Mouse (Mus musculus) hindbrain, postnatal 0 days (tissue): ENCODE measurements around the gene Poglut1. TPM values are rescaled to one million over a fixed set of nuclear protein-coding genes. Genes with fewer than 3 reads are reported as not detected.
"Not testable (repeated sequence)": the region's sequence is repeated elsewhere in the genome, so short reads cannot be mapped to it uniquely, and the experiment has no call there.

ENCODE experiments used
- ATAC-seq: fragments of 200-750 bp; cut with Nextera tagmentation; 2 replicates; pipeline ENCODE4 v1.8.0; 2017; ENCODE audit warnings: mild to moderate bottlenecking, moderate TSS enrichment, moderate library complexity
- DNase-seq: peaks from one replicate; pipeline ENCODE4 v3.0.0-alpha.2; 2015; ENCODE audit warnings: low spot score
- H3K27ac ChIP-seq: fragments of 300-500 bp; sonication (generic); 2 replicates; pipeline ENCODE4 v1.5.1; 2014; ENCODE audit warnings: mild to moderate bottlenecking
- H3K27me3 ChIP-seq: fragments of 300-500 bp; sonication (generic); 2 replicates; pipeline ENCODE4 v1.6.1; 2014; ENCODE audit warnings: low read length, mixed read lengths; ENCODE audit not compliant: insufficient read depth
- H3K36me3 ChIP-seq: fragments of 300-500 bp; sonication (generic); 2 replicates; pipeline ENCODE4 v1.6.1; 2014; ENCODE audit warnings: low read length, mixed read lengths; ENCODE audit not compliant: insufficient read depth
- H3K4me1 ChIP-seq: fragments of 300-500 bp; sonication (generic); 2 replicates; pipeline ENCODE4 v1.6.1; 2014; ENCODE audit warnings: antibody characterized with exemption, low read length, mixed read lengths; ENCODE audit not compliant: insufficient read depth
- H3K4me2 ChIP-seq: fragments of 300-500 bp; sonication (generic); 2 replicates; pipeline ENCODE4 v1.6.1; 2014; ENCODE audit warnings: low read depth, mild to moderate bottlenecking, low read length, moderate library complexity, mixed read lengths
- H3K4me3 ChIP-seq: fragments of 300-500 bp; sonication (generic); 2 replicates; pipeline ENCODE4 v1.5.1; 2014; ENCODE audit warnings: low read length
- H3K9ac ChIP-seq: fragments of 300-500 bp; sonication (generic); replicated peaks from 2 replicates; pipeline ENCODE4 v1.6.1; 2014; ENCODE audit warnings: mild to moderate bottlenecking, low read length, moderate library complexity, mixed read lengths
- H3K9me3 ChIP-seq: fragments of 300-500 bp; sonication (generic); 2 replicates; pipeline ENCODE4 v1.6.1; 2016; ENCODE audit warnings: low read length, mixed read lengths
- CTCF ChIP-seq: IDR thresholded peaks from 2 replicates; pipeline ENCODE4 v1.5.1; 2016; ENCODE audit warnings: antibody characterized with exemption, control low read depth, low read depth
- WGBS: fragments of 180-500 bp; shearing (Covaris S2); extraction: QIAGEN DNeasy Blood & Tissue Kit; methylation state at CpG from one replicate; pipeline ENCODE4 v1.1.7; 2014; 5-methylcytosine and 5-hydroxymethylcytosine counted together
- polyA plus RNA-seq: library from polyadenylated mRNA; unstranded; fragments of >200 nt; fragmentation: Nextera tagmentation; extraction: Ambion mirVana; gene quantifications from 2 replicates; pipeline ENCODE4 v1.2.1, GENCODE M21; 2015
- total RNA-seq: library from RNA; depleted of rRNA; stranded (reverse); fragments of >200 nt; gene quantifications from 2 replicates; pipeline ENCODE4 v1.2.3, GENCODE M21; 2014

Poglut1 gene
- total and polyA plus RNA-seq, 2 experiments from 2014 or later: 37.1 to 48.5 TPM

DNA sequence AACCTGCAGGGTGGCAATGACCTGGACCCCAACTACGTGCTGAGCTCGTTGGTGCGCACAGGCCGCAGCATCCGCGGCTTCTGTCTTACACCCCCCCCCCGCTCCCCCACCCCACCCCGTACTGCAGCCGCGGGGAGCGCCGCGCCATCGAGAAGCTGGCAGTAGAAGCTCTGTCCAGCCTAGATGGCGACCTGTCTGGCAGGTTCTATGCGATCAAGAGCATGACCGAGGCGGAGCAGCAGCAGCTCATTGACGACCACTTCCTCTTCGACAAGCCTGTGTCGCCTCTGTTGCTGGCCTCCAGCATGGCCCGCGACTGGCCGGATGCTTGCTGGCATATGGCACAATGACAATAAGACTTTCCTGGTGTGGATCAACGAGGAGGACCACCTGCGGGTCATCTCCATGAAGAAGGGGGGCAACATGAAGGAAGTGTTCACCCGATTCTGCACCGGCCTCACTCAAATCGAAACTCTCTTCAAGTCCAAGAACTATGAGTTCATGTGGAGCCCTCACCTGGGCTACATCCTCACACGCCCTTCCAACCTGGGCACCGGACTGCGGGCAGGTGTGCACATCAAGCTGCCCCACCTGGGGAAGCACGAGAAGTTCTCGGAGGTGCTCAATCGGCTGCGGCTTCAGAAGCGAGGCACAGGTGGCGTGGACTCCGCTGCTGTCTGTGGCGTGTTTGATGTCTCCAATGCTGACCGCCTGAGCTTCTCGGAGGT is 66.3 kb downstream of the Poglut1 start:
- no peaks in the 10 kb centered on the region for H3K9me3 ChIP-seq
- H3K4me3 ChIP-seq: peak overlapping the region; percentile 25
- DNase-seq: peak; percentile 4
- no peak overlapping the region for H3K27ac ChIP-seq
- H3K4me2 ChIP-seq: peak overlapping the region; percentile 51
- H3K4me1 ChIP-seq: no peaks in the 10 kb centered on the region
- 33% methylated on average over 42 of the region's 42 CpGs for WGBS
- no peaks in the 10 kb centered on the region for H3K36me3 ChIP-seq
- no peak for TF ChIP-seq CTCF
- H3K9ac ChIP-seq: no peak overlapping the region
- peak; percentile 43 for ATAC-seq
- H3K27me3 ChIP-seq: no peaks in the 10 kb centered on the region

DNA sequence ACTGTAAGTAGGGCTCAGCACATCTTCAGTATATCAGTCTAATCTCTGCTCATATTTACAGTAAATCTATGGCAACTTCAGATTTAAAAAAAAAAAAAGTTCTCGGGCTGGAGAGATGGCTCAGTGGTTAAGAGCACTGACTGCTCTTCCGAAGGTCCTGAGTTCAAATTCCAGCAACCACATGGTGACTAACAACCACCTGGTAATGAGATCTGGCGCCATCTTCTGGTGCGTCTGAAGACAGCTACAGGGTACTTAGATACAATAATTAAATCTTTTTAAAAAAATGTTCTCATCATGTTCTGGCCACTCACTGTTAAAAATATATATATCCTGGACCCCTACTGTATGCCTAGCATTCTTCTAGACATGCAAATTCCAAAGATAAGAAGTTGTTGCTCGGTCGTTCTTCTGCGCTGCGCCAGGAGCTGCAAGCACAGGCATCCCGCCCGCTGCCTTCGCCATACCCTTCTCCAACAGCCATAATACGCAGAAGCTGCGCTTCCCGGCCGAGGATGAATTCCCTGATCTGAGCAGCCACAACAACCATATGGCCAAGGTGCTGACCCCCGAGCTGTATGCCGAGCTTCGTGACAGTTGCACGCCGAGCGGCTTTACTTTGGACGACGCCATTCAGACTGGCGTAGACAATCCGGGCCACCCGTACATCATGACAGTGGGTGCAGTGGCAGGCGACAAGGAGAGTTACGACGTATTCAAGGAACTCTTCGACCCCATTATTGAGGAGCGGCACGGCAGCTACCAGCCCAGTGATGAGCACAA is 67.1 kb downstream of the Poglut1 start:
- Histone ChIP-seq H3K9ac (no peak overlapping the region), H3K36me3 (no peaks in the 10 kb centered on the region), H3K4me1 (no peaks in the 10 kb centered on the region), H3K4me2 (peak overlapping the region; percentile 51), H3K4me3 (peak overlapping the region; percentile 25), H3K9me3 (no peaks in the 10 kb centered on the region), H3K27ac (no peak overlapping the region), H3K27me3 (no peaks in the 10 kb centered on the region)
- ATAC-seq: peak; percentile 43; the same call in 1 of the 2 replicates
- TF ChIP-seq CTCF: peak; percentile 61
- WGBS: 17% methylated on average over 32 of the region's 32 CpGs
- DNase-seq: peak; percentile 63

DNA sequence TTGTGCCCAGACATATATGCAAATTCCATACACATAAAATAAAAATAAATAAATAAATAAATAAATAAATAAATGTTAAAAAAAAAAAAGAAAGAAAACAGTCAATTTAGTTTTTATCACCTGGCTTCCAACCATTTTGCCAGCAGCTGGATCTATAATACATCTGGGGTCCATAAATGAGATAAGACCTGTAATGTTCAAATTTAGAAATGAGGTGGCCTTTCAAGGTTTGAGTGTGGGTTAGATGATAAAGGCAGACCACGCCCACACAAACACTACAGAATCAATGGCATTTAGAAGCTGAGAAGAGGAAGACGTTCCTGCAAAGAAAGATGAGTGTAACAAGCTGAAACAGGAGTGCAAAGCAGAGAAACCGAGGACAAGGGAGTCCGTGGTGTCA is 68.7 kb downstream of the Poglut1 start:
- Histone ChIP-seq H3K27ac (no peak overlapping the region), H3K27me3 (no peaks in the 10 kb centered on the region), H3K36me3 (no peaks in the 10 kb centered on the region), H3K4me3 (no peak overlapping the region), H3K9me3 (no peaks in the 10 kb centered on the region), H3K4me1 (no peaks in the 10 kb centered on the region), H3K4me2 (no peak overlapping the region), H3K9ac (no peak overlapping the region)
- no peak for TF ChIP-seq CTCF
- WGBS: 82% methylated on average over 4 of the region's 4 CpGs
- ATAC-seq: no peak
- no peak for DNase-seq

DNA sequence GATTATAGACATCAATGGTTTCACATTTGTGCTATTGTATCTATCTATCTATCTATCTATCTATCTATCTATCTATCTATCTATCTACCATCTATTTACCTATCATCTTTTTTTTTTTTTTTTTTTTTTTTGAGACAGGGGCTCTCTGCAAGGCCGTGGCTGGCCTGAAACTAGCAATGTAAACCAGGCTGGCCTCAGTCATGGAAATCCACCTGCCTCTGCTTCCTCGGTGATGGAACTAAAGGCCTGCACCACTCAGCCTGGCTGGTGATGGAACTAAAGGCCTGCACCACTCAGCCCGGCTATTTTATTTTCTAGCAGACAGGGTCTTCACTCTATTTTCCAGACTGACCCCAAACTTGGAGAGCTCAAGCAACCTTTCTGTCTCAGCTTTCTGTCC is 71.8 kb downstream of the Poglut1 start:
- H3K36me3 ChIP-seq: no peaks in the 10 kb centered on the region
- H3K9ac ChIP-seq: no peak overlapping the region
- no peaks in the 10 kb centered on the region for H3K4me1 ChIP-seq
- no peak for TF ChIP-seq CTCF
- H3K4me2 ChIP-seq: no peak overlapping the region
- no peaks in the 10 kb centered on the region for H3K9me3 ChIP-seq
- no peak overlapping the region for H3K4me3 ChIP-seq
- ATAC-seq (no peak), DNase-seq (no peak)
- H3K27ac ChIP-seq: no peak overlapping the region
- 93% methylated on average over 3 of the region's 3 CpGs for WGBS
- no peaks in the 10 kb centered on the region for H3K27me3 ChIP-seq

DNA sequence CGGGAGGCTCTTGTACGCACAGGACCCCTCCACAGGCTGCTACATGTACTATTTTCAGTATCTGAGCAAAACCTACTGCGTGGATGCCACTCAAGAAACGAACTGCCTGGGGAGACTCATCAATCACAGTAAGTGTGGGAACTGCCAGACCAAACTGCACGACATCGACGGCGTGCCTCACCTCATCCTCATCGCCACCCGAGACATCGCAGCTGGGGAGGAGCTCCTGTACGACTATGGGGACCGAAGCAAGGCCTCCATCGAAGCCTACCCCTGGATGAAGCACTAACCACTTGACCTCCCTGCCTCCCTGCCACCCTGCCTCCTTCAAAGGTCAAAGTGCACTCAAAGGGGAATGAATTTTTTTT is 72.8 kb downstream of the Poglut1 start:
- not testable (repeated sequence) for DNase-seq, H3K36me3 ChIP-seq, H3K27me3 ChIP-seq, H3K4me1 ChIP-seq, H3K9me3 ChIP-seq, H3K9ac ChIP-seq
- WGBS: 32% methylated on average over 14 of the region's 14 CpGs
- 0 out of 2 replicates have a peak, but pooled peaks have one; percentile 32 for ATAC-seq
- peak overlapping the region; percentile 33 for H3K4me3 ChIP-seq
- peak overlapping the region; percentile 48; the same call in 1 of the 2 replicates for H3K27ac ChIP-seq
- H3K4me2 ChIP-seq: peak overlapping the region; percentile 65

DNA sequence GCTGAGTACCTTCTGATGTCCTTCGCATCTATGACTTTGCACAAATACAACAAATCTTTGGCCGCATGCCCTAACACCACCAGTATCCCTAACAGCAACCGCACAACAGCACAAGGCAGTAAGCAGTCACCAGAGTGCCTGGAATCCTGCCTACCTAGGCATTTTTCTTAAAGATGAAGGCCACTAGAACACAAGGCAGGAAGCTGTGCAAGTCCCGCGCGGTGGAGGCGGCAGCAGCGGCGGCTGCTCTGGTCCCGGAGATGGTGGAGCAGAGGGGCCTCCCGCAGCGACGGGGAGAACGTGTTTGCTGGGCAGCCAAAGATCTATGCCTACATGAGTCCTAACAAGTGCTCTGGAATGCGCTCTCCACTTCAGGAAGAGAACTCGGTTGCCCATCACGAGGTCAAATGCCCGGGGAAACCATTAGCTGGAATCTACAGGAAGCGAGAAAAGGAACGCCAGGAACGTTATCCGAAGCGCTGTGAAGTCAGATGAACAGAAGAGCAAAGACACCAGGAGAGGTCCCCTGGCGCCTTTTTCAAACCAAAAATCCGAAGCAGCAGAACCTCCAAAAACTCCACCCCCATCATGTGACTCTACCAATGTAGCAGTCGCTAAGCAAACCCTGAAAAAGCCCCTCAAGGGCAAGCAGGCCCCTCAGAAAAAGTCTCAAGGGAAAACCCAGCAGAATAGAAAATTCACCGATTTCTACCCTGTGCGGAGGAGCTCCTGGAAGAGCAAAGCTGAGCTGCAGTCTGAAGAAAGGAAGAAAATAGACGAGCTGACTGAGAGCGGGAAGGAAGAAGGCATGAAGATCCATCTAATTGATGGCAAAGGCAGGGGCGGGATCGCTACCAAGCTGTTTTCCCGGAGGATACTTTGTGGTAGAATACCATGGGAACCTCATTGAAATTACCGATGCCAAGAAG is 73.5 kb downstream of the Poglut1 start:
- DNase-seq (peak; percentile 59), ATAC-seq (peak; percentile 63)
- H3K36me3 ChIP-seq: no peaks in the 10 kb centered on the region
- H3K27me3 ChIP-seq: no peaks in the 10 kb centered on the region
- H3K9ac ChIP-seq: peak overlapping the region; percentile 24; the same call in 1 of the 2 replicates
- TF ChIP-seq CTCF: no peak
- H3K27ac ChIP-seq: peak overlapping the region; percentile 48
- H3K4me1 ChIP-seq: no peaks in the 10 kb centered on the region
- peak overlapping the region; percentile 33 for H3K4me3 ChIP-seq
- no peaks in the 10 kb centered on the region for H3K9me3 ChIP-seq
- 4% methylated on average over 34 of the region's 34 CpGs for WGBS
- peak overlapping the region; percentile 65 for H3K4me2 ChIP-seq
